Mouse (Mus musculus) lung, adult 2 months (tissue): ENCODE data around the gene Retn.

Experiments
- CTCF ChIP-seq: fragments of 200-500 bp; IDR thresholded peaks from 2 replicates; pipeline ENCODE4 v1.5.1; 2011; ENCODE audit warnings: mild to moderate bottlenecking, low read length, control low read depth; ENCODE audit not compliant: insufficient read depth
- POLR2A ChIP-seq: fragments of 200-500 bp; IDR thresholded peaks from 2 replicates; pipeline ENCODE4 v1.6.1; 2011; ENCODE audit warnings: low read depth, mild to moderate bottlenecking, control low read depth, low read length, borderline replicate concordance; ENCODE audit errors: extremely low read depth

DNA sequence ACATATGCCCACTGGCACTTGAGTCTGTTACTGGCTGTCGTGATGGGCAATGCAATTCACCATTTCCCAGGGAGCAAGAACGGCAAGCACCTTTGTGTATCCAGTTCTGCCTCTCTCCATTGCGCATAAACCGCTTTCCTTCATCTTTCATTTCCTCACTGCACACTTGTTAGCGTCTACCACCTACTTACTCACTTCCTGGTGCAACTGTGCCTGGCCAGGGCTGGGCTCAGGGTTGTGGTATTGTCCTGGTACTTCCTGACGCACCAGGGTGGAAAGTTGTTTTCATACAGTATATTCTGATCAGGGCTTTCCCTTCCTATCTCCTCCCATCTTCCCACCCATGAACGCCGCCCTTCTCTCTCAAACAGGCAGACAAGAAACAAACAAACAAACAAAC lies 5.3 kb downstream of the Retn start:
- TF ChIP-seq POLR2A (no peak), CTCF (no peak)
